Mouse (Mus musculus): Measurements from ENCODE around the gene Gm7735. TPM values are rescaled to one million over a fixed set of nuclear protein-coding genes. Genes with fewer than 3 reads are reported as not detected.
"Not testable (repeated sequence)": the region's sequence is repeated elsewhere in the genome, so short reads cannot be mapped to it uniquely, and the experiment has no call there.

Gm7735 gene
- not detected in 2 replicates for polyA plus RNA-seq (2012; rRNA removed)

- H3K4me3 ChIP-seq (ENCODE audit: control insufficient read depth, insufficient read depth, low read length); H3K4me1 ChIP-seq (replicated peaks; ENCODE audit: control insufficient read depth, insufficient read depth, low read length); H3K27me3 ChIP-seq (ENCODE audit: control insufficient read depth, insufficient read depth, low read length); H3K36me3 ChIP-seq (ENCODE audit: control insufficient read depth, insufficient read depth, low read length); H3K27ac ChIP-seq (ENCODE audit: control insufficient read depth, insufficient read depth, low read length); DNase-seq: not testable (repeated sequence)
Observed at GRCm38 (mm10) chr16:89169190-89169589, at the start of gene Gm7735. Gm7735 (plus strand) TSS chr16:89169490.

- DNase-seq: no peak
- H3K4me3 ChIP-seq (ENCODE audit: control insufficient read depth, insufficient read depth, low read length): no peak within 1 kb of the TSS
- no peaks in the 10 kb centered on the region for H3K36me3 ChIP-seq (ENCODE audit: control insufficient read depth, insufficient read depth, low read length)
- H3K4me1 ChIP-seq (replicated peaks; ENCODE audit: control insufficient read depth, insufficient read depth, low read length): no peaks in the 10 kb centered on the region
- no peaks in the 10 kb centered on the region for H3K27me3 ChIP-seq (ENCODE audit: control insufficient read depth, insufficient read depth, low read length)
- no peak for TF ChIP-seq POLR2A (IDR thresholded peaks at IDR 0.05; ENCODE audit: control insufficient read depth, extremely low read depth, insufficient read depth, low read length, poor library complexity)
- no peak for TF ChIP-seq CTCF (IDR thresholded peaks at IDR 0.05; ENCODE audit: borderline replicate concordance, control insufficient read depth, extremely low read depth, insufficient read depth, low read length, poor library complexity)
- H3K27ac ChIP-seq (ENCODE audit: control insufficient read depth, insufficient read depth, low read length): no peak within 1 kb of the TSS
- 96% methylated on average over 1 of the region's 1 CpGs for WGBS
Observed at GRCm38 (mm10) chr16:89140551-89140950, 28.7 kb upstream of the Gm7735 start, which contains the start of gene Gm6358. Gm6358 (plus strand) TSS chr16:89140851.

- H3K36me3 ChIP-seq (ENCODE audit: control insufficient read depth, insufficient read depth, low read length): no peaks in the 10 kb centered on the region
- H3K27me3 ChIP-seq (ENCODE audit: control insufficient read depth, insufficient read depth, low read length): no peaks in the 10 kb centered on the region
- 100% methylated on average over 1 of the region's 1 CpGs for WGBS
- DNase-seq: no peak
- H3K4me1 ChIP-seq (replicated peaks; ENCODE audit: control insufficient read depth, insufficient read depth, low read length): no peaks in the 10 kb centered on the region
- TF ChIP-seq CTCF (IDR thresholded peaks at IDR 0.05; ENCODE audit: borderline replicate concordance, control insufficient read depth, extremely low read depth, insufficient read depth, low read length, poor library complexity) (no peak), POLR2A (IDR thresholded peaks at IDR 0.05; ENCODE audit: control insufficient read depth, extremely low read depth, insufficient read depth, low read length, poor library complexity) (no peak)
- no peak within 1 kb of the TSS for H3K27ac ChIP-seq (ENCODE audit: control insufficient read depth, insufficient read depth, low read length)
- no peak within 1 kb of the TSS for H3K4me3 ChIP-seq (ENCODE audit: control insufficient read depth, insufficient read depth, low read length)
Observed at GRCm38 (mm10) chr16:89150786-89151185, 18.5 kb upstream of the Gm7735 start, which contains the start of gene Gm10061. Gm10061 (plus strand) TSS chr16:89151086.

- Histone ChIP-seq H3K36me3 (ENCODE audit: control insufficient read depth, insufficient read depth, low read length) (no peaks in the 10 kb centered on the region), H3K4me1 (replicated peaks; ENCODE audit: control insufficient read depth, insufficient read depth, low read length) (no peaks in the 10 kb centered on the region), H3K4me3 (ENCODE audit: control insufficient read depth, insufficient read depth, low read length) (no peak within 1 kb of the TSS), H3K27ac (ENCODE audit: control insufficient read depth, insufficient read depth, low read length) (no peak within 1 kb of the TSS), H3K27me3 (ENCODE audit: control insufficient read depth, insufficient read depth, low read length) (no peaks in the 10 kb centered on the region)
- WGBS: 89% methylated on average over 4 of the region's 4 CpGs
- no peak for DNase-seq
- TF ChIP-seq CTCF (IDR thresholded peaks at IDR 0.05; ENCODE audit: borderline replicate concordance, control insufficient read depth, extremely low read depth, insufficient read depth, low read length, poor library complexity): no peak
- TF ChIP-seq POLR2A (IDR thresholded peaks at IDR 0.05; ENCODE audit: control insufficient read depth, extremely low read depth, insufficient read depth, low read length, poor library complexity): no peak
Observed at GRCm38 (mm10) chr16:89157652-89158051, 11.6 kb upstream of the Gm7735 start, which contains the start of gene Gm9789. Gm9789 (plus strand) TSS chr16:89157952.

- TF ChIP-seq POLR2A (IDR thresholded peaks at IDR 0.05; ENCODE audit: control insufficient read depth, extremely low read depth, insufficient read depth, low read length, poor library complexity): no peak
- no peak for TF ChIP-seq CTCF (IDR thresholded peaks at IDR 0.05; ENCODE audit: borderline replicate concordance, control insufficient read depth, extremely low read depth, insufficient read depth, low read length, poor library complexity)
- Histone ChIP-seq H3K27ac (ENCODE audit: control insufficient read depth, insufficient read depth, low read length) (no peak within 1 kb of the TSS), H3K36me3 (ENCODE audit: control insufficient read depth, insufficient read depth, low read length) (no peaks in the 10 kb centered on the region), H3K4me1 (replicated peaks; ENCODE audit: control insufficient read depth, insufficient read depth, low read length) (no peaks in the 10 kb centered on the region), H3K27me3 (ENCODE audit: control insufficient read depth, insufficient read depth, low read length) (no peaks in the 10 kb centered on the region), H3K4me3 (ENCODE audit: control insufficient read depth, insufficient read depth, low read length) (no peak within 1 kb of the TSS)
- 88% methylated on average over 2 of the region's 2 CpGs for WGBS
- DNase-seq: no peak
Observed at GRCm38 (mm10) chr16:89174435-89174834, 5.1 kb downstream of the Gm7735 start, which contains the start of gene 1110057P08Rik. 1110057P08Rik (plus strand) TSS chr16:89174735.

GRCm38 (mm10) chr16:89188621-89189020, 19.3 kb downstream of the Gm7735 start:
- H3K4me1 ChIP-seq (replicated peaks; ENCODE audit: control insufficient read depth, insufficient read depth, low read length): no peaks in the 10 kb centered on the region
- H3K27me3 ChIP-seq (ENCODE audit: control insufficient read depth, insufficient read depth, low read length): no peaks in the 10 kb centered on the region
- H3K27ac ChIP-seq (ENCODE audit: control insufficient read depth, insufficient read depth, low read length): no peak overlapping the region
- no peaks in the 10 kb centered on the region for H3K36me3 ChIP-seq (ENCODE audit: control insufficient read depth, insufficient read depth, low read length)
- 83% methylated on average over 4 of the region's 4 CpGs for WGBS
- no peak overlapping the region for H3K4me3 ChIP-seq (ENCODE audit: control insufficient read depth, insufficient read depth, low read length)
- no peak for DNase-seq
- TF ChIP-seq CTCF (IDR thresholded peaks at IDR 0.05; ENCODE audit: borderline replicate concordance, control insufficient read depth, extremely low read depth, insufficient read depth, low read length, poor library complexity): no peak
- TF ChIP-seq POLR2A (IDR thresholded peaks at IDR 0.05; ENCODE audit: control insufficient read depth, extremely low read depth, insufficient read depth, low read length, poor library complexity): no peak

GRCm38 (mm10) chr16:89205561-89205960, 36.3 kb downstream of the Gm7735 start, which contains the start of gene Krtap20-2:
Krtap20-2 (plus strand) TSS chr16:89205861.
- H3K27ac ChIP-seq (ENCODE audit: control insufficient read depth, insufficient read depth, low read length): no peak within 1 kb of the TSS
- H3K4me3 ChIP-seq (ENCODE audit: control insufficient read depth, insufficient read depth, low read length): no peak within 1 kb of the TSS
- no peaks in the 10 kb centered on the region for H3K36me3 ChIP-seq (ENCODE audit: control insufficient read depth, insufficient read depth, low read length)
- 68% methylated on average over 1 of the region's 1 CpGs for WGBS
- no peak for DNase-seq
- TF ChIP-seq CTCF (IDR thresholded peaks at IDR 0.05; ENCODE audit: borderline replicate concordance, control insufficient read depth, extremely low read depth, insufficient read depth, low read length, poor library complexity) (no peak), POLR2A (IDR thresholded peaks at IDR 0.05; ENCODE audit: control insufficient read depth, extremely low read depth, insufficient read depth, low read length, poor library complexity) (no peak)
- no peaks in the 10 kb centered on the region for H3K4me1 ChIP-seq (replicated peaks; ENCODE audit: control insufficient read depth, insufficient read depth, low read length)
- no peaks in the 10 kb centered on the region for H3K27me3 ChIP-seq (ENCODE audit: control insufficient read depth, insufficient read depth, low read length)

Other genes with a start within 250 kb of the Gm7735 start
- not detected in 2 replicates for gene Krtap19-9b, start 237.2 kb upstream of the Gm7735 start, polyA plus RNA-seq (2012; rRNA removed)
- not detected in 2 replicates for gene Krtap16-3, start 206.6 kb upstream of the Gm7735 start, polyA plus RNA-seq (2012; rRNA removed)
- gene Krtap22-2, start 158.7 kb upstream of the Gm7735 start, polyA plus RNA-seq (2012; rRNA removed): not detected in 2 replicates
- not detected in 2 replicates for gene Gm10229, start 154.2 kb upstream of the Gm7735 start, polyA plus RNA-seq (2012; rRNA removed)
- not detected in 2 replicates for gene Krtap6-1, start 137.8 kb upstream of the Gm7735 start, polyA plus RNA-seq (2012; rRNA removed)
- not detected in 2 replicates for gene Gm10228, start 128.0 kb upstream of the Gm7735 start, polyA plus RNA-seq (2012; rRNA removed)
- not detected in 2 replicates for gene Krtap6-5, start 121.6 kb upstream of the Gm7735 start, polyA plus RNA-seq (2012; rRNA removed)
- gene 1110025L11Rik, start 105.5 kb upstream of the Gm7735 start, polyA plus RNA-seq (2012; rRNA removed): not detected in 2 replicates
- not detected in 2 replicates for gene Krtap6-3, start 85.5 kb upstream of the Gm7735 start, polyA plus RNA-seq (2012; rRNA removed)
- gene Gm6358, start 28.6 kb upstream of the Gm7735 start, polyA plus RNA-seq (2012; rRNA removed): not detected in 2 replicates
- not detected in 2 replicates for gene Gm10061, start 18.4 kb upstream of the Gm7735 start, polyA plus RNA-seq (2012; rRNA removed)
- not detected in 2 replicates for gene Gm9789, start 11.5 kb upstream of the Gm7735 start, polyA plus RNA-seq (2012; rRNA removed)
- gene 1110057P08Rik, start 5.2 kb downstream of the Gm7735 start, polyA plus RNA-seq (2012; rRNA removed): not detected in 2 replicates
- gene Krtap20-2, start 36.4 kb downstream of the Gm7735 start, polyA plus RNA-seq (2012; rRNA removed): not detected in 2 replicates
- not detected in 2 replicates for gene Krtap21-1, start 234.4 kb downstream of the Gm7735 start, polyA plus RNA-seq (2012; rRNA removed)